Mouse (Mus musculus) hindbrain, embryonic 14.5 days (tissue): ENCODE measurements around the gene Rap1gap2. TPM values are rescaled to one million over a fixed set of nuclear protein-coding genes. Genes with fewer than 3 reads are reported as not detected.

Source experiments
- ATAC-seq: fragments of 200-750 bp; cut with Nextera tagmentation; 2 replicates; pipeline ENCODE4 v1.8.0; 2017; ENCODE audit warnings: moderate number of reproducible peaks, mild to moderate bottlenecking, moderate TSS enrichment, moderate library complexity; ENCODE audit not compliant: low FRiP score
- DNase-seq: peaks from one replicate; pipeline ENCODE4 v3.0.0-alpha.2; 2015; ENCODE audit warnings: low spot score
- H3K27ac ChIP-seq: fragments of 300-500 bp; sonication (generic); 2 replicates; pipeline ENCODE4 v1.5.1; 2014; ENCODE audit warnings: mild to moderate bottlenecking, moderate library complexity
- H3K27me3 ChIP-seq: fragments of 300-500 bp; sonication (generic); 2 replicates; pipeline ENCODE4 v1.6.1; 2014; ENCODE audit warnings: mild to moderate bottlenecking, low read length, mixed read lengths; ENCODE audit not compliant: control insufficient read depth, insufficient read depth
- H3K36me3 ChIP-seq: fragments of 300-500 bp; sonication (generic); replicated peaks from 2 replicates; pipeline ENCODE4 v1.6.1; 2014; ENCODE audit not compliant: control insufficient read depth, insufficient read depth
- H3K4me1 ChIP-seq: fragments of 300-500 bp; sonication (generic); replicated peaks from 2 replicates; pipeline ENCODE4 v1.6.1; 2014; ENCODE audit warnings: antibody characterized with exemption, low read length, mixed read lengths; ENCODE audit not compliant: control insufficient read depth, insufficient read depth
- H3K4me2 ChIP-seq: fragments of 300-500 bp; sonication (generic); replicated peaks from 2 replicates; pipeline ENCODE4 v1.6.1; 2014; ENCODE audit warnings: mild to moderate bottlenecking, moderate library complexity
- H3K4me3 ChIP-seq: fragments of 300-500 bp; sonication (generic); replicated peaks from 2 replicates; pipeline ENCODE4 v1.5.1; 2014; ENCODE audit warnings: mild to moderate bottlenecking, low read length
- H3K9ac ChIP-seq: fragments of 300-500 bp; sonication (generic); 2 replicates; pipeline ENCODE4 v1.6.1; 2014
- H3K9me3 ChIP-seq: fragments of 300-500 bp; sonication (generic); 2 replicates; pipeline ENCODE4 v1.6.1; 2016; ENCODE audit warnings: low read length; ENCODE audit not compliant: control insufficient read depth
- WGBS: fragments of 180-500 bp; shearing (Covaris S2); extraction: QIAGEN DNeasy Blood & Tissue Kit; methylation state at CpG from one replicate; pipeline ENCODE4 v1.1.7; 2014; 5-methylcytosine and 5-hydroxymethylcytosine counted together
- polyA plus RNA-seq: library from polyadenylated mRNA; unstranded; fragments of >200 nt; fragmentation: Nextera tagmentation; extraction: Ambion mirVana; gene quantifications from 2 replicates; pipeline ENCODE4 v1.2.1, GENCODE M21; 2014

Gene Rap1gap2
- polyA plus RNA-seq: 11.2 and 12.0 TPM in 2 replicates

DNA sequence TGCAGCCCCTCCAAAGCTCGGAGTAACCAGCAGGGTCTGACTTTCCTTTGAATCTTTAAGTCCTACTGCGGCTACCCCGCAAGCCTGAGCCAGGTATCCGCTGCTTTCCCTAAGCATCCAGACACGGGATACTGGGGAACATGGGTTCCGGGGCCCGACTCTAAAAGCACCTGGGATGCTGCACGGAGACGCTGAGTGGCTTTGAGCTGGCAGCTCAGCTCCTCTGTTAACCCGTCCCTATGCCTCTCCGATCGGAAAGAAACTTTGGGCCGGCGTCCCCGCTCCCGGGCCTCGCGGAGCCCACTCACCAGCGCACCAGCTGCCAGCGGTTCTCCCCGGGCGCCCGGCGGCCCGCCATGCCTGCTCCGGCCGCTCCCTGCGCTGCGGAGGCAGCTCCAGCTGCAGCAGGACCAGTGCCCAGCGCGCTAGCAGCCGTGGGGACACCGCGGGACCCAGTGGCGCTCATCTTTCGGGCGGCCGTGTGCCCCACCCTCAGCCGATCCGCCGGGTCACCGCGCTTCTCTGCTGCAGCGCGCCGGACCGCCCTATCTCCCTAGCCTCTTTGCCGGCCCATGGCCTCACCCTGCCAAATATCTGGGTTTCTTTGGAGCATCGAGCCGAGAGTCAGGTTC lies at the start of gene Rap1gap2:
TSS of gene Rap1gap2 (minus strand) at position 371 of the 632 bp plus-strand sequence.
- Histone ChIP-seq H3K27me3 (peaks cover 64% of the 10 kb centered on the region), H3K36me3 (no peaks in the 10 kb centered on the region), H3K4me3 (peak within 1 kb of the TSS; percentile 44), H3K4me2 (peak within 1 kb of the TSS; percentile 95), H3K9me3 (no peaks in the 10 kb centered on the region), H3K4me1 (peaks cover 11% of the 10 kb centered on the region; the same call in 1 of the 2 replicates), H3K9ac (peak within 1 kb of the TSS; percentile 61), H3K27ac (no peak within 1 kb of the TSS)
- 1% methylated on average over 49 of the region's 50 CpGs for WGBS
- DNase-seq: no peak
- peak; percentile 27; the same call in 1 of the 2 replicates for ATAC-seq

DNA sequence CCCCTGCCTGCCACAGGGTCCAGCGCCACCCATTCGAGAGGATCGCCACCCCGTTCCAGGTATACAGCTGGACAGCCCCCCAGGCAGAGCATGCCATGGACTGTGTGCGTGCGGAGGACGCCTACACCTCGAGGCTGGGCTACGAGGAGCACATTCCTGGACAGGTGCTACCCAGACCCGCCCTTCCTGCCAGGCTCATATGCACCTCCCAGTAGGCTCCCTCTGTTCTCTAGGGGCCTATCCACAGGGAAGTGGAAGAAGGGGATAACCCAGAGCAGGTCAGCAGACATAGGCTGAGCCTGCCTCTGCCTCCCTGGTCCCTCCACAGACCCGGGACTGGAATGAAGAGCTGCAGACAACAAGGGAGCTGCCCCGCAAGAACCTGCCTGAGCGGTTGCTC lies 49.6 kb upstream of the Rap1gap2 start:
- H3K4me1 ChIP-seq: no peaks in the 10 kb centered on the region

DNA sequence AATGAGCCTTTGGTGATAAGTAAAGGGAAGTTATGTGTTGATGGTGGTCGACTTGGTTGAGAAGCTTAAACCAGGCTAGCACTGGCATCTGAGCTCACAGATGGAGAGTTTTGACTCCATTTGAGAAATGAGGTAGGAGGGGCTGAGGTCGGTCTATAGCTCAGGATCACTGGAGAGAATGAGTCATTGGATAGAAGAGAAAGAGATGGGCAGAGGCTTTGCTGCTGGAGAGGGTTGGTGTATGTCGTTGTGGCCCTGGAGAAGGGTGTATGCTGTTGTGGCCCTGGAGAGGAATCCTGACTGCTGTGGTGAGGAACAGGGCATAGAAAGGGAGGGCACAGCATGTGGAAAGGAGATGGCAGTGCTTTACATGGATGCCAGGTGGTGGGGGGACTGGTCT lies 45.2 kb upstream of the Rap1gap2 start:
- no peak for DNase-seq
- H3K4me1 ChIP-seq: peaks cover 23% of the 10 kb centered on the region
- H3K4me3 ChIP-seq: no peak overlapping the region
- H3K27me3 ChIP-seq: no peaks in the 10 kb centered on the region
- H3K27ac ChIP-seq: no peak overlapping the region
- no peaks in the 10 kb centered on the region for H3K9me3 ChIP-seq
- no peak overlapping the region for H3K9ac ChIP-seq
- 93% methylated on average over 3 of the region's 3 CpGs for WGBS
- ATAC-seq: no peak
- H3K4me2 ChIP-seq: no peak overlapping the region
- peaks cover 49% of the 10 kb centered on the region for H3K36me3 ChIP-seq

More for the DNA sequence above, 49.6 kb upstream of the Rap1gap2 start:
- ATAC-seq (no peak), DNase-seq (no peak)
- no peaks in the 10 kb centered on the region for H3K27me3 ChIP-seq
- H3K4me3 ChIP-seq: no peak overlapping the region
- no peak overlapping the region for H3K4me2 ChIP-seq
- peaks cover 93% of the 10 kb centered on the region for H3K36me3 ChIP-seq
- no peak overlapping the region for H3K9ac ChIP-seq
- no peak overlapping the region for H3K27ac ChIP-seq
- 96% methylated on average over 13 of the region's 13 CpGs for WGBS
- H3K9me3 ChIP-seq: no peaks in the 10 kb centered on the region

DNA sequence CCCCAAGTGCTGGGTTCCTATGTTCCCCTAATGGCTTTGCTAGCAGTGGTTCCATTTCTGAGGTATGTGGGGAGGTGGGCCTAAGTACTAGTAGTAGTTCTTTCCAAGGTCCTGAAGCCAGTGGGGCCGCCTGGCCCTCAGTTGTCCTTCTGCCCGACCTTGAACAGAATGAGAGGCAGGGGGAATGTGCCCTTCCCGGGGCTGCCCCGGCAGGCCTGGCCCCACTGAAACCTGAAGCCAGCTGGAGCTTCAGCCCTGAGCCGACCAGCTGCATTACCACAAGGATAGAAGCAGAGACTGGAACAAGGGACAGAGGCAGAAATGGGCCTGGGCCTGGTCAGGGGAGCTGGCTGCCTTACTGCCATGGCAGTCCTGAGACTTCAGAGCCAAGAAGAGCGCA lies 42.7 kb upstream of the Rap1gap2 start:
- Histone ChIP-seq H3K9ac (0 out of 2 replicates have a peak overlapping the region, but pooled peaks have one; percentile 24), H3K36me3 (peaks cover 23% of the 10 kb centered on the region), H3K9me3 (no peaks in the 10 kb centered on the region), H3K4me3 (no peak overlapping the region), H3K27ac (peak overlapping the region; percentile 41), H3K4me2 (no peak overlapping the region), H3K4me1 (peaks cover 37% of the 10 kb centered on the region), H3K27me3 (no peaks in the 10 kb centered on the region)
- DNase-seq (no peak), ATAC-seq (no peak)
- 75% methylated on average over 6 of the region's 6 CpGs for WGBS

DNA sequence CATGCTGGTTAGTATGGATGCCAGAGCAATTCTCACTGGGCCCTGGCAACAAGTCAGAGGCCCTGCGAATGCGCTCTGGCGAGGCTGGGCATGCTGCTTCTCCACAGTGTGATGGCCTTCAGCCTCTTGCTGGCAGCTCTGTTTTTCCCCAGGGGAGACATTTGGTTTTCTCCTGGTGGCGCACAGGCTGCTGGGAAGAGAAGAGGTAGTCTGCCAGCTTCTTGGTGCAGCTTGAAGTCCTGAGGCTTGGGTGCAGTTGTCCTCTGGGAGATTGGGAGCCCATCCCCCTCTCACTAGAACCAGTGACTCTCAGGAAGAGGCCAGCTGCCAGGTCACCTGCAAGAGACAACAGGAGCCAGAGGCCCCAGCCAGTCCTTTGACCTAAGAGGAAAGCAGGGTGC lies 42.1 kb upstream of the Rap1gap2 start:
- no peak overlapping the region for H3K4me2 ChIP-seq
- DNase-seq (peak; percentile 36), ATAC-seq (no peak)
- H3K4me1 ChIP-seq: peaks cover 39% of the 10 kb centered on the region
- no peak overlapping the region for H3K4me3 ChIP-seq
- WGBS: 53% methylated on average over 4 of the region's 4 CpGs
- H3K9me3 ChIP-seq: no peaks in the 10 kb centered on the region
- no peaks in the 10 kb centered on the region for H3K27me3 ChIP-seq
- H3K27ac ChIP-seq: peak overlapping the region; percentile 41; the same call in 1 of the 2 replicates
- H3K9ac ChIP-seq: no peak overlapping the region
- H3K36me3 ChIP-seq: peaks cover 18% of the 10 kb centered on the region

DNA sequence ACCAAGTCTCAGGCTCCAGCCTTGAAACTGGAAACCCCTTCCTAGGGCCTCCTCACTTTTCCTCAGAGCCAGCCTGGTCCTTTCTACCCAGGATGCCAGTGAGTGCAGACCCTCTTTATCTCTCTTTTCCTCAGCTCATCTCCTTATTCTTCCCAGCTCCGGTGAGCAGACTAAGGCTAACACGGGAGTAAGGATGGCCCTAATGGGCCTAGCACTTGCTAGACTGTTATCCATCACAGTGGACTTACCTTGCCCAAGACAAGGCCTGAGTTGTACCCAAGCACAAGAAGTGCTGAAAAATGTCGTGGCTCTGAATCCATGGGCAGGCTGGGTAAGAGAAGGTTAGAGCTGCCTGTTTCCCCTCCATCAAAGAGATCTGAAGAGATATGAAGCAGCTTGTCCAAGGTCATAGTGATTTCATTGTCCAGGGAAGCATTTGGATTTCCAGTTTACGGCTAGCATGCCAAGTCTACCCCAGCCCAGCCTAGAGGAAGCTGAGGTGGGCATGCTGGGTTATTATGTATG lies 39.9 kb upstream of the Rap1gap2 start:
- Histone ChIP-seq H3K27me3 (no peaks in the 10 kb centered on the region), H3K4me2 (peak overlapping the region; percentile 89), H3K27ac (no peak overlapping the region), H3K4me3 (peak overlapping the region; percentile 98), H3K4me1 (peaks cover 39% of the 10 kb centered on the region), H3K36me3 (no peaks in the 10 kb centered on the region), H3K9me3 (no peaks in the 10 kb centered on the region), H3K9ac (peak overlapping the region; percentile 85)
- ATAC-seq (no peak), DNase-seq (no peak)
- 65% methylated on average over 4 of the region's 4 CpGs for WGBS

DNA sequence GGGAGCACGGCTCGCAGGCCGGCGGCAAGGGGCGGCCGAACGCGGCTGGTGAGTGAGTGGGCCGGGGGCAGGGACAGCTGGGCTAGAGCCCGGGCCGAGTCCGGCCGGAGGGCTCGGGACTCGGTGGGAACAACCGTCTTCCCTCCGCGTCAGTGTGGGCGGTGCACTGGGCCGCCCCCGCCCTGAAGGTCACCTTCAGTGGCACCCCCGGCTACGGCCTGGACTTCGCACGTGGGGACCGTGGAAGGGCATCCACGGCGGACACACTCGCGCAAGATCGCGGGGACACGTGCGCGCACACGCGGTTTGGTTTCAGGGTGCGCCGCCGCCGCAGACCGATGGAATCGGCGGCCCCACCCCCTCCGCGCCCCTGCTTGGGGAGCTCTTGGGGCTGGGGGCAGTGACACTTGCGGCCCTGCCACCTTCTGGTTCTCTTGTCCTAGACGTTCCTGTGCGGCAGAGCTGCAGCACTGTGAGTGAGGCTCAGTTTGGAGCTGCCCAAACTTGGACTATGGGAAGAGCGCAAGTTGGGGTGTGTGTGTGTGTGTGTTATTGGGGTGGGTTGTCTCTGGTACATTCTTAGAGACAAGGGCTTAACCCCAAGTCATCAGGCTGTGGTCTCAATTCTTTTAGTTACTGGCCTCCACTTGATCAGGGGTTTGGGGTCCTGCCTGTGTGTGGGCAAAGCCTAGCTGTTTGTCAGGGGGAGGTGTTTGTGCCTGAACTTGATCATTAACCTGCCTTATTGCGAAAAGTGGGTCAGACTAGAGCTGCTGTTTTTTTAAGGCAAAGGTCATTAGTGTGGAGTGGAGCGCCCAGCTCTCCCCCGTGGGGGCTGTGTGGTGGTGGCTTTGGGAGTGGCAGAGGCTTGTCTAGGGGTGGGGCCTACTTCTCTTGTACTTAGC lies 39.2 kb upstream of the Rap1gap2 start:
- H3K27ac ChIP-seq: peak overlapping the region; percentile 54; the same call in 1 of the 2 replicates
- no peaks in the 10 kb centered on the region for H3K9me3 ChIP-seq
- peak overlapping the region; percentile 98 for H3K4me3 ChIP-seq
- ATAC-seq (peak; percentile 64), DNase-seq (no peak)
- WGBS: 2% methylated on average over 40 of the region's 53 CpGs
- H3K27me3 ChIP-seq: no peaks in the 10 kb centered on the region
- peak overlapping the region; percentile 85 for H3K9ac ChIP-seq
- H3K4me2 ChIP-seq: peak overlapping the region; percentile 89
- peaks cover 39% of the 10 kb centered on the region for H3K4me1 ChIP-seq
- H3K36me3 ChIP-seq: no peaks in the 10 kb centered on the region

DNA sequence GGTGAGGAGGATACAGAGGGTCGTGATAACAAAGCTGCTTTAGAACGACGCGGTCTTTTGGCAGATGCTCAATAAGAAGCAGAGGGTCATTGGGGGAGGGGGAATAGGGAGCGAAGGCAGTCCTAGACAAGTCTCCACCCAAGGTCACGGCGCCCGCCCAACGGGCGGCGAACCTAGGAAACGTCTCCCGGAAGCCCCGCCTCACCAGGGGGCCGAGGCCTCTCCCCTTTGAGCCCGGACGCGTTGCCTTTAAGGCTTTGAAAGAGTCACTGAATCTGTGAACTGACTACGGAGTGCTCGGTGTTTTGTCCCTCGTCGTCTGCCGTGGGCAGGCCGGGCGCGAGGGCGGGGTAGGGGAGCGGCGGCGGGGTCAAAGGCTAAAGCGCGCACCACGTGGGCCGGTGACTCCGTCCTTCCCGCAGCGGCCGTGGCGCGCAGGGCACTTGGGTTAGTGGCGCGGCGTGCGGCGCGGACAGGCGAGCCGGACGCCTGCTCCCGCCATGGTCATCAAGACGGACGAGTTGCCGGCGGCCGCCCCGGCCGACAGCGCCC lies 38.5 kb upstream of the Rap1gap2 start, which contains the start of gene Cluh:
TSS of gene Cluh (plus strand) at position 401 of the 552 bp plus-strand sequence.
- peak within 1 kb of the TSS; percentile 66 for H3K27ac ChIP-seq
- peak within 1 kb of the TSS; percentile 98 for H3K4me3 ChIP-seq
- H3K4me2 ChIP-seq: peak within 1 kb of the TSS; percentile 89
- no peaks in the 10 kb centered on the region for H3K27me3 ChIP-seq
- WGBS: under 1% methylated on average over 53 of the region's 58 CpGs
- ATAC-seq: peak; percentile 88
- H3K4me1 ChIP-seq: peaks cover 39% of the 10 kb centered on the region
- no peaks in the 10 kb centered on the region for H3K9me3 ChIP-seq
- H3K36me3 ChIP-seq: no peaks in the 10 kb centered on the region
- H3K9ac ChIP-seq: peak within 1 kb of the TSS; percentile 85
- peak; percentile 90 for DNase-seq

DNA sequence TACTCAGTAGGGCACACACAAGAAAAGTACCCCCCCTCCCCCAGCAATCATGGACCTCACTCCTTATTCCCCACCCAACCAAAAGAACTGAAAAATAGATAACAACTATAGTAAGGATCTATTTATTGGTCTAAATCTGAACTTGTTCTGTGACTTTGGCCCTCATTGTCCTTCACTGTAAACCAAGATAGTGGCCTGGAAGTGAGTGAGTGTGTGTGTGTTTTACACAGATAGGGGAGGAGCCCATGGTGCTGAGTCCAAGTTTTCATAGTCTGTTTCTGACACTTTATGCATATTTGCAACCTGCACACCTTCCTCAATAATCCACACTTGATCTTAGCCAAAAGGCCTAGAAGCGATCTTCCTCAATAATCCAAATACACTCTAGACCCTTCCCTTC lies 38.0 kb upstream of the Rap1gap2 start:
- H3K27ac ChIP-seq: peak overlapping the region; percentile 66
- ATAC-seq: no peak; the same call in 1 of the 2 replicates
- H3K27me3 ChIP-seq: no peaks in the 10 kb centered on the region
- H3K9ac ChIP-seq: peak overlapping the region; percentile 85
- H3K4me3 ChIP-seq: peak overlapping the region; percentile 98
- no peak for DNase-seq
- H3K4me1 ChIP-seq: peaks cover 38% of the 10 kb centered on the region
- WGBS: 4% methylated on average over 1 of the region's 1 CpGs
- H3K9me3 ChIP-seq: no peaks in the 10 kb centered on the region
- H3K36me3 ChIP-seq: no peaks in the 10 kb centered on the region
- peak overlapping the region; percentile 89 for H3K4me2 ChIP-seq
